Mouse (Mus musculus) frontal cortex, adult 2 months (tissue): ENCODE data around the gene Arsb. TPM values are rescaled to one million over a fixed set of nuclear protein-coding genes. Genes with fewer than 3 reads are reported as not detected.

Experiments
- DNase-seq, 2 experiments: peaks; one replicate each; pipeline ENCODE4 v3.0.0; 2022; ENCODE audit warnings: low spot score in 1 of 2; ENCODE audit errors: extremely low spot score in 1 of 2
- polyA plus RNA-seq: library from polyadenylated mRNA; depleted of rRNA; stranded (reverse); fragments of >200 nt; gene quantifications from 2 replicates; pipeline ENCODE4 v1.2.3, GENCODE M21; 2012

The Arsb gene
- polyA plus RNA-seq, 1 experiment: 82.4 TPM

GRCm38 (mm10) chr13:93919536-93919935 lies 148.1 kb downstream of the Arsb start:
- no peak for DNase-seq

GRCm38 (mm10) chr13:93920080-93920785 lies 148.8 kb downstream of the Arsb start:
- DNase-seq: no peak

- no peak for DNase-seq
Observed at GRCm38 (mm10) chr13:93920786-93921300, 149.4 kb downstream of the Arsb start.

GRCm38 (mm10) chr13:93921831-93922565 lies 150.6 kb downstream of the Arsb start:
- no peak for DNase-seq

- DNase-seq: no peak
Observed at GRCm38 (mm10) chr13:93922566-93922910, 151.1 kb downstream of the Arsb start.

- no peak for DNase-seq
Observed at GRCm38 (mm10) chr13:93924735-93925432, 153.5 kb downstream of the Arsb start.

GRCm38 (mm10) chr13:93930561-93931340 lies 159.3 kb downstream of the Arsb start:
- DNase-seq: peak; percentile 67 to 69

- no peak for DNase-seq
Observed at GRCm38 (mm10) chr13:93936455-93936854, 165.0 kb downstream of the Arsb start.

GRCm38 (mm10) chr13:93938118-93938517 lies 166.7 kb downstream of the Arsb start:
- no peak for DNase-seq

GRCm38 (mm10) chr13:93939363-93940127 lies 168.1 kb downstream of the Arsb start:
- no peak for DNase-seq

GRCm38 (mm10) chr13:93940742-93941531 lies 169.5 kb downstream of the Arsb start:
- no peak for DNase-seq

- DNase-seq: no peak
Observed at GRCm38 (mm10) chr13:93950996-93951395, 179.6 kb downstream of the Arsb start.

GRCm38 (mm10) chr13:93951555-93951954 lies 180.1 kb downstream of the Arsb start:
- no peak for DNase-seq

GRCm38 (mm10) chr13:93952466-93952865 lies 181.0 kb downstream of the Arsb start:
- no peak for DNase-seq

- DNase-seq: no peak
Observed at GRCm38 (mm10) chr13:93957907-93958306, 186.5 kb downstream of the Arsb start.

GRCm38 (mm10) chr13:93966271-93966670 lies 194.8 kb downstream of the Arsb start:
- DNase-seq: peak in 1 of 2 experiments; percentile 11

- DNase-seq: peak; percentile 15 to 65
Observed at GRCm38 (mm10) chr13:93967138-93967537, 195.7 kb downstream of the Arsb start.

- DNase-seq: no peak
Observed at GRCm38 (mm10) chr13:93970115-93970514, 198.7 kb downstream of the Arsb start.

GRCm38 (mm10) chr13:93972423-93972822 lies 201.0 kb downstream of the Arsb start:
- no peak for DNase-seq
